Mouse (Mus musculus) bone marrow, adult 2 months (tissue): ENCODE measurements around the gene Slc52a3.

ENCODE experiments used
- CTCF ChIP-seq: fragments of 200-500 bp; IDR thresholded peaks from 2 replicates; pipeline ENCODE4 v1.5.1; 2011; ENCODE audit warnings: low read length, control low read depth; ENCODE audit not compliant: control insufficient read depth, insufficient read depth
- POLR2A ChIP-seq: fragments of 200-500 bp; IDR thresholded peaks from 2 replicates; pipeline ENCODE4 v1.6.1; 2011; ENCODE audit warnings: low read depth, mild to moderate bottlenecking, control low read depth, low read length, borderline replicate concordance; ENCODE audit not compliant: control insufficient read depth

DNA sequence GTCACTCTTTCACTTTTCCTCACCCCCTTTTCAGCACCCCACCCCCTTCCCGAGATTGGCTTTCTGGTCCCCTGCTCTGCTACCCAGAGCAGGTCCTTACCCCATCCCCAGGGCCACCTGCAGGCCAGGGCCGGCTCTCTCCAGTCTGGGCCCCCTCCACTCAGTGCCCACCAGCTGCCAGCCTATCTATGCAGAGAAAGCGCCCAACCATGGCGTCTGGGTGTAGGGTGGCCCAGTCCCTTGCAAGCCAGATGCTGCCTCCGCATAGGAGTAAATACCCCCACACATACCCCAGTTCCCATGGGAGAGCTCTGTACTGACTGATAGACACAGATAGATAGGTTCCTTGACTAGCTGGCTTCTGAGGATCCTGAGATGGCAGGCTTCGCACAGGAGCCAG lies 4.4 kb downstream of the Slc52a3 start:
- TF ChIP-seq CTCF (no peak), POLR2A (no peak)
